Mouse (Mus musculus): ENCODE results near the gene Pde1b. TPM values are rescaled to one million over a fixed set of nuclear protein-coding genes. Genes with fewer than 3 reads are reported as not detected.
A peak's percentile ranks its signal among the peaks of the same experiment; 100 is the strongest.

Gene Pde1b
- 89.3 and 91.0 TPM in 2 replicates for polyA plus RNA-seq (2015; fragmentation: Nextera tagmentation; extraction: Ambion mirVana)

- H3K27ac ChIP-seq (ENCODE audit: low read depth, low read length) = peak within 1 kb of the TSS; percentile 87
- no peaks in the 10 kb centered on the region for H3K9me3 ChIP-seq (ENCODE audit: control insufficient read depth, low read length)
- under 1% methylated on average over 46 of the region's 63 CpGs for WGBS
- H3K27me3 ChIP-seq (replicated peaks; ENCODE audit: control insufficient read depth, insufficient read depth, low read length) = no peaks in the 10 kb centered on the region
- peaks cover 22% of the 10 kb centered on the region for H3K4me1 ChIP-seq (ENCODE audit: control insufficient read depth, insufficient read depth, low read depth, low read length)
- peak; percentile 87 for ATAC-seq
- H3K4me2 ChIP-seq (ENCODE audit: low read length) = peak within 1 kb of the TSS; percentile 90
- H3K9ac ChIP-seq (ENCODE audit: low read depth, low read length) = peak within 1 kb of the TSS; percentile 91
- peak within 1 kb of the TSS; percentile 80 for H3K4me3 ChIP-seq (ENCODE audit: low read length)
- H3K36me3 ChIP-seq (ENCODE audit: control insufficient read depth, insufficient read depth, low read length) = no peaks in the 10 kb centered on the region
These were observed at the start of gene Pde1b for GRCm38 (mm10) chr15:103502435-103503250. Pde1b (plus strand) TSS chr15:103503034.

- H3K9me3 ChIP-seq (ENCODE audit: control insufficient read depth, low read length) = no peaks in the 10 kb centered on the region
- no peaks in the 10 kb centered on the region for H3K4me1 ChIP-seq (ENCODE audit: control insufficient read depth, insufficient read depth, low read depth, low read length)
- H3K27me3 ChIP-seq (replicated peaks; ENCODE audit: control insufficient read depth, insufficient read depth, low read length) = no peaks in the 10 kb centered on the region
- H3K27ac ChIP-seq (ENCODE audit: low read depth, low read length) = no peak within 1 kb of the TSS
- H3K9ac ChIP-seq (ENCODE audit: low read depth, low read length) = no peak within 1 kb of the TSS
- no peak within 1 kb of the TSS for H3K4me3 ChIP-seq (ENCODE audit: low read length)
- WGBS = 92% methylated on average over 13 of the region's 13 CpGs
- H3K36me3 ChIP-seq (ENCODE audit: control insufficient read depth, insufficient read depth, low read length) = no peaks in the 10 kb centered on the region
- no peak within 1 kb of the TSS for H3K4me2 ChIP-seq (ENCODE audit: low read length)
- no peak for ATAC-seq
These were observed 49.1 kb upstream of the Pde1b start, which contains the start of gene Nckap1l for GRCm38 (mm10) chr15:103453551-103454218. Nckap1l (plus strand) TSS chr15:103453794.

GRCm38 (mm10) chr15:103454449-103454848 lies 48.4 kb upstream of the Pde1b start:
- Histone ChIP-seq H3K27me3 (replicated peaks; ENCODE audit: control insufficient read depth, insufficient read depth, low read length) (no peaks in the 10 kb centered on the region), H3K9ac (ENCODE audit: low read depth, low read length) (no peak overlapping the region), H3K4me1 (ENCODE audit: control insufficient read depth, insufficient read depth, low read depth, low read length) (no peaks in the 10 kb centered on the region), H3K27ac (ENCODE audit: low read depth, low read length) (no peak overlapping the region), H3K4me2 (ENCODE audit: low read length) (no peak overlapping the region), H3K9me3 (ENCODE audit: control insufficient read depth, low read length) (no peaks in the 10 kb centered on the region), H3K4me3 (ENCODE audit: low read length) (no peak overlapping the region), H3K36me3 (ENCODE audit: control insufficient read depth, insufficient read depth, low read length) (no peaks in the 10 kb centered on the region)
- no peak for ATAC-seq
- WGBS = 87% methylated on average over 6 of the region's 6 CpGs

GRCm38 (mm10) chr15:103462539-103463261 lies 40.1 kb upstream of the Pde1b start:
- H3K4me1 ChIP-seq (ENCODE audit: control insufficient read depth, insufficient read depth, low read depth, low read length) = no peaks in the 10 kb centered on the region
- ATAC-seq = no peak; the same call in 1 of the 2 replicates
- H3K9ac ChIP-seq (ENCODE audit: low read depth, low read length) = no peak overlapping the region
- H3K36me3 ChIP-seq (ENCODE audit: control insufficient read depth, insufficient read depth, low read length) = no peaks in the 10 kb centered on the region
- no peaks in the 10 kb centered on the region for H3K9me3 ChIP-seq (ENCODE audit: control insufficient read depth, low read length)
- H3K4me3 ChIP-seq (ENCODE audit: low read length) = no peak overlapping the region
- no peak overlapping the region for H3K4me2 ChIP-seq (ENCODE audit: low read length)
- H3K27me3 ChIP-seq (replicated peaks; ENCODE audit: control insufficient read depth, insufficient read depth, low read length) = no peaks in the 10 kb centered on the region
- 66% methylated on average over 7 of the region's 7 CpGs for WGBS
- no peak overlapping the region; the same call in 1 of the 2 replicates for H3K27ac ChIP-seq (ENCODE audit: low read depth, low read length)

- no peak for ATAC-seq
- Histone ChIP-seq H3K4me3 (ENCODE audit: low read length) (no peak overlapping the region), H3K27ac (ENCODE audit: low read depth, low read length) (no peak overlapping the region), H3K9me3 (ENCODE audit: control insufficient read depth, low read length) (no peaks in the 10 kb centered on the region), H3K36me3 (ENCODE audit: control insufficient read depth, insufficient read depth, low read length) (no peaks in the 10 kb centered on the region), H3K9ac (ENCODE audit: low read depth, low read length) (no peak overlapping the region), H3K27me3 (replicated peaks; ENCODE audit: control insufficient read depth, insufficient read depth, low read length) (no peaks in the 10 kb centered on the region), H3K4me2 (ENCODE audit: low read length) (no peak overlapping the region), H3K4me1 (ENCODE audit: control insufficient read depth, insufficient read depth, low read depth, low read length) (no peaks in the 10 kb centered on the region)
- 86% methylated on average over 7 of the region's 7 CpGs for WGBS
These were observed 31.2 kb upstream of the Pde1b start for GRCm38 (mm10) chr15:103471488-103472194.

- Histone ChIP-seq H3K4me1 (ENCODE audit: control insufficient read depth, insufficient read depth, low read depth, low read length) (no peaks in the 10 kb centered on the region), H3K27ac (ENCODE audit: low read depth, low read length) (no peak overlapping the region), H3K9ac (ENCODE audit: low read depth, low read length) (no peak overlapping the region), H3K36me3 (ENCODE audit: control insufficient read depth, insufficient read depth, low read length) (no peaks in the 10 kb centered on the region), H3K27me3 (replicated peaks; ENCODE audit: control insufficient read depth, insufficient read depth, low read length) (no peaks in the 10 kb centered on the region), H3K9me3 (ENCODE audit: control insufficient read depth, low read length) (no peaks in the 10 kb centered on the region), H3K4me2 (ENCODE audit: low read length) (no peak overlapping the region), H3K4me3 (ENCODE audit: low read length) (no peak overlapping the region)
- ATAC-seq = no peak
- WGBS = 63% methylated on average over 3 of the region's 3 CpGs
These were observed 30.6 kb upstream of the Pde1b start for GRCm38 (mm10) chr15:103472265-103472664.

- Histone ChIP-seq H3K4me1 (ENCODE audit: control insufficient read depth, insufficient read depth, low read depth, low read length) (no peaks in the 10 kb centered on the region), H3K27me3 (replicated peaks; ENCODE audit: control insufficient read depth, insufficient read depth, low read length) (no peaks in the 10 kb centered on the region), H3K36me3 (ENCODE audit: control insufficient read depth, insufficient read depth, low read length) (no peaks in the 10 kb centered on the region), H3K9ac (ENCODE audit: low read depth, low read length) (no peak overlapping the region), H3K27ac (ENCODE audit: low read depth, low read length) (no peak overlapping the region), H3K4me3 (ENCODE audit: low read length) (no peak overlapping the region), H3K9me3 (ENCODE audit: control insufficient read depth, low read length) (no peaks in the 10 kb centered on the region), H3K4me2 (ENCODE audit: low read length) (no peak overlapping the region)
- WGBS = 86% methylated on average over 7 of the region's 7 CpGs
- no peak for ATAC-seq
These were observed 29.7 kb upstream of the Pde1b start for GRCm38 (mm10) chr15:103473182-103473581.

- WGBS = 87% methylated on average over 5 of the region's 5 CpGs
- no peak overlapping the region for H3K9ac ChIP-seq (ENCODE audit: low read depth, low read length)
- no peaks in the 10 kb centered on the region for H3K27me3 ChIP-seq (replicated peaks; ENCODE audit: control insufficient read depth, insufficient read depth, low read length)
- no peaks in the 10 kb centered on the region for H3K4me1 ChIP-seq (ENCODE audit: control insufficient read depth, insufficient read depth, low read depth, low read length)
- no peak overlapping the region for H3K4me2 ChIP-seq (ENCODE audit: low read length)
- no peak overlapping the region for H3K27ac ChIP-seq (ENCODE audit: low read depth, low read length)
- ATAC-seq = no peak
- no peaks in the 10 kb centered on the region for H3K36me3 ChIP-seq (ENCODE audit: control insufficient read depth, insufficient read depth, low read length)
- no peaks in the 10 kb centered on the region for H3K9me3 ChIP-seq (ENCODE audit: control insufficient read depth, low read length)
- H3K4me3 ChIP-seq (ENCODE audit: low read length) = no peak overlapping the region
These were observed 29.1 kb upstream of the Pde1b start for GRCm38 (mm10) chr15:103473769-103474168.
